Mouse (Mus musculus) bone marrow macrophage, adult 2 months (primary cell): Measurements from ENCODE around the gene Hsd3b1. TPM values are rescaled to one million over a fixed set of nuclear protein-coding genes. Genes with fewer than 3 reads are reported as not detected.

Experiments used
- H3K27ac ChIP-seq: 2 replicates; pipeline ENCODE4 v1.5.1; 2012; ENCODE audit warnings: low read depth, low read length; ENCODE audit not compliant: insufficient read depth
- H3K4me1 ChIP-seq: 2 replicates; pipeline ENCODE4 v1.6.1; 2012; ENCODE audit warnings: low read length; ENCODE audit not compliant: control insufficient read depth, insufficient read depth
- H3K4me3 ChIP-seq: 2 replicates; pipeline ENCODE4 v1.5.1; 2012; ENCODE audit warnings: mild to moderate bottlenecking, low read length, moderate library complexity; ENCODE audit not compliant: insufficient read depth
- CTCF ChIP-seq: IDR thresholded peaks from 2 replicates; pipeline ENCODE4 v1.5.1; 2012; ENCODE audit warnings: low read depth, mild to moderate bottlenecking, low read length, moderate library complexity
- POLR2A ChIP-seq: IDR thresholded peaks from 2 replicates; pipeline ENCODE4 v1.6.1; 2012; ENCODE audit warnings: mild to moderate bottlenecking, low read depth, low read length, borderline replicate concordance
- polyA plus RNA-seq: library from polyadenylated mRNA; stranded (reverse); fragments of >200 nt; gene quantifications from 2 replicates; pipeline ENCODE4 v1.2.4, GENCODE M21; 2012; ENCODE audit not compliant: missing spikeins, insufficient read depth, insufficient read length

Hsd3b1 gene
- polyA plus RNA-seq = not detected in 2 replicates

DNA sequence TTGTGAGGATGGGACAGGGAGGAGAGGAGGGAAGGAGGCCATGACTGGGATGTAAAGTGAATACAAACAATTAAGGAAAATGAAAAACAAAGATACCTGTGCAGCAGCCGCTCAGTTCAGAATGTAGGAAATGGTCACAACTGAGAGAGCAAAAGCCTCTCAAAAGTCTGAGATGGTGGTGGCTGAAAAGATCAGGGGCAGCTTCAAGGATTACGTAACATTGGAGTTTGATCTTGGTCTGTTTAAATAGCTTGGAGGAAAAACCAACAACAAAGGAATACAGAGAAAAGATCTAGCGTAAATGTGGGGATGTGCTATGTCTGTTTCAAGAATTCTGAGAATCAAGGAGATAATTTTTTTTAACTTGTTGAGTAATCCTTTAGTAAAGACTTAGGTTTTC lies at the start of gene Hsd3b1:
Hsd3b1 (minus strand) TSS at position 219 of the 400 bp plus-strand sequence.
- Histone ChIP-seq H3K4me3 (no peak within 1 kb of the TSS), H3K4me1 (no peaks in the 10 kb centered on the region), H3K27ac (no peak within 1 kb of the TSS)
- TF ChIP-seq POLR2A = no peak

DNA sequence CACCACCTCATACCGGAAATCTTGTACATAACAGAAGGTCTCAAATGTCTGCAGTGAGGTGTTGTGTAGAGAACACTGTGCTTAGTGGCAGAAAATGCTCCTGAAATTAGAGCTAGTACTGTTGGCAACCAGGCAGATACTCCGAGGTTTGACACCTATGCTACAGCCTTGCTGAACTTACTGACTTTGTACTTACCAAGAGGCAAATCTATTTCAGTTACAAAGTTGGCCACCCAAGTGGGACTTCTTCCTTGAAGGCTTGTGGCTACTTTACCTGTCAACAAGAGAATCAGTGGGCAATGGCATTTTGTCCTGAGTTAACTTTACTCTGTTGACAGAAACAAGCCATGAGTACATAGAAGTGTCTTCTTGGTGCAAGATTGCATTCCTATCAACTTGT lies 38.0 kb upstream of the Hsd3b1 start:
- Histone ChIP-seq H3K4me1 (no peaks in the 10 kb centered on the region), H3K4me3 (no peak overlapping the region), H3K27ac (no peak overlapping the region)
- TF ChIP-seq POLR2A = no peak
- no peak for TF ChIP-seq CTCF

DNA sequence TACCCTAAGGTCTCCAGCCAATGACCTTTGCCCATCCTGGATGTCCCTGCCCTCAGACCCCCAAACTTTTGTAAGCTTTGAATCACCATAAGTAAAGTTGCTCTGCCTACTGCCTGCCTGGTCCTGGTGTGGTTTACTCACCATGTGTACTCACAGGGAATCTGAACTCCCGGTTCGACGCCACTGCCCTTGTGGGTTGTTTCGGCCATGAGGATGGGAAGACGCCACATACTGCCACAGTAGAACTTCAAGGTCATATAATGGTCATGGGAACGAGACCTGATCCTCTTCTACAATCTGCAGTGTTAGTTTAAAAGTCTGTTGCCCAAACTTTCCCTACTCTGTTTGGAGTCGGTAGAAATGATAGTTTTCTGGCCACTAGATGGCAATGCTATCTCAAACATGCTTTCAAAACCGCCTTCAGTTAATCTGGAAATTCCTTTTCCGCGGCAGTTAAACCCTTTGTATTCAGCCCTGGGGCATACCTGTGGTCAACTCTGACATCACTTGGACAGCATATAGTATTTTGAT lies 35.5 kb upstream of the Hsd3b1 start:
- H3K4me1 ChIP-seq = no peaks in the 10 kb centered on the region
- no peak overlapping the region for H3K27ac ChIP-seq
- H3K4me3 ChIP-seq = 0 out of 2 replicates have a peak overlapping the region, but pooled peaks have one; percentile 8
- TF ChIP-seq CTCF = no peak
- no peak for TF ChIP-seq POLR2A

DNA sequence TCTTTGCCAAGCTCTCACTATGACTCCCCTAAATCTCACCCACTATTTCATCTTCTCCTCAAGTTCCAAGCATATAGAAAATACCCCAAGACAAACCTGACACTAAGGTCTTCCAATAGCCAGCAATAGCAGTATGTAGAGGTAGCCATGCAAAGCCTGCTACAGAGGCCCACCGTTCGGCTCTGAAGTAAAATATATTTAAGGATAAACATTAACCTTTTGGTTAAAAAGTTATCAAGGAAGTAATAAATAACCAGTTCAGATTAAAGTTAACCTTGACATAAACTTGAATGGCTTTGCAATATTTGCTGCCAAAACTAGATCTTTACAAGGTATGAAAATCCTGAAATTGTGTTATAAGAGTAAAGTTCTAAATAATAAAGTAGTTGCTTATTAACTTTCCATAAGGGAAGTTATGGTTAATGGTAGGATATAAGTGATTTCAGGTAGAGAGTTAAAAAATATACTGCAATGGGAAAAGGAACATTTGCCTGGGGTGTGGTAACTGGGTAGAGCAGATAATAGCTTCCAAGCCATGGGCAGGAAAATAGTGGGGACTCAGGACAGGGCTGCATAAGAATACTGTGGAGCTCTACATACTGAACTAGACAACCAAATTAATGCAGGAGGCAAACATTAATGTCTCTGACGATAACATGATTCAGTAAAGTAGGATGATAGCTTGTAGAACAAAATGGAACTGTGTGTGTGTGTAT lies 33.6 kb upstream of the Hsd3b1 start, which contains the start of gene Hao2:
Hao2 (minus strand) TSS at position 183 of the 716 bp plus-strand sequence.
- Histone ChIP-seq H3K27ac (no peak within 1 kb of the TSS), H3K4me1 (no peaks in the 10 kb centered on the region), H3K4me3 (no peak within 1 kb of the TSS)
- TF ChIP-seq POLR2A (no peak), CTCF (no peak)

DNA sequence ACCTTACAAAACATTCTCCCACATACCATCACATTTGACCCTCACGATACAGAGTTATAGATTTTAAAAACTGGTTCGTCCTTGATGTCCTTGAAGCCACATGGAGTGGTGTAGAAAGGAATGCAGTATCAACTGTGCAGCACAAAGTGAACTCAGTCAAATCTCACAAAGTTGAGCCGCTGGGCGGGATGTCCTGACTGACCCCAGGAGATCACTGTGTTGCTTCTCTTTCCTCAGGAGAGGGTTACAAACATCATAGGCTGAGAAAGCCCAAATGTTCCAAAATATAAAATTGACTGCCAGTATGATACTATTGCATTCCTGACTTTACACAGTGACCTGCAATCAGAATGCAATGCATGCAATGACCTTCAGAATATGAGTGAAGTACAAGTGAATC lies 30.8 kb upstream of the Hsd3b1 start:
- Histone ChIP-seq H3K4me1 (no peaks in the 10 kb centered on the region), H3K27ac (no peak overlapping the region), H3K4me3 (no peak overlapping the region)
- TF ChIP-seq CTCF (no peak), POLR2A (no peak)

DNA sequence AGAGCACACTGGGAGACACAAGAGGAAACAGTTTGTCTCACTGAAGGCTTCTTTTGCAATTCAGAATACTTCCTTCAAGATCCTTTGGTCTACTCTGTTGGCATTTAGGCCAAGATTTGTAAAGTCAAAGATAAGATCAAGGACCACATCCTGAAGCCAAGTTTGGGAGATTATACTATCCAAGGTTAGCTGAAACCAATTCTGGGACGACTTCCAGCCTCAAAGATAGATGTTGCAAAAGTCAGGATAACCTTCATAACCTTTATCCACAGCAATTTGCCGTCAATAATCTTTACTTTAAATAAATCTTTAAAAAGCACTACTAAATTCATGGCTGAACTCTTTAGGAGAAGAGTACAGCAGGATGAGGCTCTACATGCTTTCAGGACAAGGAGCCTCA lies 28.6 kb upstream of the Hsd3b1 start:
- Histone ChIP-seq H3K4me3 (no peak overlapping the region), H3K4me1 (no peaks in the 10 kb centered on the region)
- TF ChIP-seq CTCF = no peak
- no peak for TF ChIP-seq POLR2A

DNA sequence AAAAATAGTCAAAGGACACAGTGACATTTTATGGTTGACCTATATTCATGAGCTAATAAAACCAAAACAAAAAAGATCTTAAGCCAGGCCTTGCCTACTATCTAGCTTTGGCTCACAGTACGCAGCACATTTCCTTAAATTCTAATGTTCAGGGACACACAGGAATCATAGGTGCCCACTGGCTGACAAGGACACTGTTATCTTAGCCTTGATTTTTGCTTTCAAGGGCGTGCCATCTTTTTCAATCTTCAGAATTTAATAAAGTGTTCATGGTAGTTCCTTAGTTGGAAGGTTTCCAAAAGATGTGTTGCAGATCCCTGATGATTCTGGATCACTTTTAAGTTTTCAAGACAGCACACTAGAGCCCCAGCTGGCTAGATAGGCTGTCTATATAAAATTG lies 21.2 kb upstream of the Hsd3b1 start:
- Histone ChIP-seq H3K4me3 (no peak overlapping the region), H3K4me1 (no peaks in the 10 kb centered on the region)
- TF ChIP-seq POLR2A (no peak), CTCF (no peak)

More for the DNA sequence above, 28.6 kb upstream of the Hsd3b1 start:
- H3K27ac ChIP-seq = no peak overlapping the region

DNA sequence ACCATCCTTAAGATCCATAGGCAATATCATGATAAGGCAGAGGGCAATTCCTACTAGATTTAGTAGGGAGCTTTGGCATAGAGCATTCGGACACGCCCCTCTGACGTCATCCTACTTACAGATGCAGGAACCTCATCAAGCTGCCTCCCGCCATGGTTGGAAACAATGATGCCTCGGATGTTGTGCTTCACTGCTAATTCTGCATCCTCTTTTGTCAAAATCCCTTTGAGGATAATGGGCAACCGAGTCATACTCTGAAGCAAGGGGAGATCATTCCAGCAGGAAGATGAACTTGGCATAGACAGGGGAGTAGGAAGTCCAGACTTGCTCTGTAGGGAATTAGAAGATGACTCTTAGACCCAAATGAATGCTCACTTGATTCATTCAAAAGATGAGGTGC lies 20.6 kb upstream of the Hsd3b1 start:
- H3K27ac ChIP-seq = no peak overlapping the region
- no peak for TF ChIP-seq POLR2A
- no peak for TF ChIP-seq CTCF
- no peak overlapping the region for H3K4me3 ChIP-seq
- H3K4me1 ChIP-seq = no peaks in the 10 kb centered on the region

More for the DNA sequence above, 21.2 kb upstream of the Hsd3b1 start:
- H3K27ac ChIP-seq = no peak overlapping the region

DNA sequence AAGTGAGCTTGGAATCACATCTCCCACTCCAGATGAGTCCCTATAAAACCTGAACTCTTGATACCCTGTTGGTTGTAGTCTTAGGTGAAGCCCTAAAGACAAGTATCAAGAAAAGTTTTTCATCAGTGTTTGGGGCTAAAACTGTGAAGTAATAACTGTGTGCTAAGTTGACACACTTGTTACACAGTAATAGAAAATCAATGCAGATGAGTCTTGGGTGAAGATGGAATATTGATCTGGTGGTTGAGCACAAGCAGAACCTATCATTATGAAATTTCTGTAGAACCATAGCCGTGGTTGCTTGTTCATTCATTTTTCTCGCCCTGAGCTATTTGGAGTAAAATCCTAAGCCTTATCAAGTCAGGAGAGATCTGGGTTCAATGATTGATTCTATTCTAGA lies 8.6 kb upstream of the Hsd3b1 start:
- no peak overlapping the region for H3K27ac ChIP-seq
- no peak for TF ChIP-seq POLR2A
- TF ChIP-seq CTCF = no peak
- no peaks in the 10 kb centered on the region for H3K4me1 ChIP-seq
- H3K4me3 ChIP-seq = no peak overlapping the region

DNA sequence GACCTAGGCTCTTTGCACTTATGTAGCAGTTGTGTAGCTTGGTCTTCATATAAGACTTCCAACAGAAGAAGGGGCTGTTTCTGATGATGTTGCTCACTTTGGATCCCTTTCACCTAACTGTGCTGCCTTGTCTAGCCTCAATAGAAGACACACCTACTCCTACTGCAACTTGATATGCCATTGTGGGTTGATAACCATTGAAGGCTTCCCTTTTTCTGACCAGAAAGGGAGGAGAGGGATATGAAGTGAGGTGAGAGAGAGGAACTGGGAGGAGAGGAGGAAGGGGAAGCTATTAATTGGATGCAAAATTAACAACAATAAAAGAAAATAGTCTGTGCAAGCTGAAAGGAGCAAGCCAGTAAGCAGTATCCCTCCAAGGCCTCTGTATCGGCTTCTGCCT lies 3.2 kb upstream of the Hsd3b1 start:
- H3K4me1 ChIP-seq = no peaks in the 10 kb centered on the region

DNA sequence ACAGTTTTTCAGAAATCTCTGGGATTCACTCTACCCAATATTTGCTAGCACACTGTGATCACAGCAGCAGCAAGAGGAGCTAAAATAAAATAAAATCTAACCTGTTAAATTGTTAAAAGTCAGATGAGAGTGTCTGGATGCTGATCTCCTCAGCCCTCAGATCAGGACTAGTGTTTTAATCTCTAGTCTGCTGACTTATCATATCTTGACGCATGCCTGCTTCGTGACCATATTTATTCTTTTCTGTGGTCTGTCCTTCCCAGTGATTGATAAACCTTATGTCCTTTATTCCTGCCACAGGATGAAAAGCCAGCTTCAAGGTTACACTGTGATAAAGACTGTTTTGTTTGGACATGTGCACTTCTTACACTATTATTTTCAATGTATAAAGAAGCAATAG lies 1.5 kb downstream of the Hsd3b1 start:
- TF ChIP-seq CTCF = no peak
- no peak for TF ChIP-seq POLR2A
- Histone ChIP-seq H3K4me3 (no peak overlapping the region), H3K4me1 (no peaks in the 10 kb centered on the region), H3K27ac (no peak overlapping the region)

More for the DNA sequence above, 3.2 kb upstream of the Hsd3b1 start:
- TF ChIP-seq CTCF = no peak
- no peak for TF ChIP-seq POLR2A
- no peak overlapping the region for H3K27ac ChIP-seq
- no peak overlapping the region for H3K4me3 ChIP-seq
